Mouse (Mus musculus): Measurements from ENCODE around the gene Ppat. TPM values are rescaled to one million over a fixed set of nuclear protein-coding genes. Genes with fewer than 3 reads are reported as not detected.
"Not testable (repeated sequence)": the region's sequence is repeated elsewhere in the genome, so short reads cannot be mapped to it uniquely, and the experiment has no call there.

Gene Ppat
- polyA plus RNA-seq, 1 experiment from 2014 or later: 73.0 TPM

DNA sequence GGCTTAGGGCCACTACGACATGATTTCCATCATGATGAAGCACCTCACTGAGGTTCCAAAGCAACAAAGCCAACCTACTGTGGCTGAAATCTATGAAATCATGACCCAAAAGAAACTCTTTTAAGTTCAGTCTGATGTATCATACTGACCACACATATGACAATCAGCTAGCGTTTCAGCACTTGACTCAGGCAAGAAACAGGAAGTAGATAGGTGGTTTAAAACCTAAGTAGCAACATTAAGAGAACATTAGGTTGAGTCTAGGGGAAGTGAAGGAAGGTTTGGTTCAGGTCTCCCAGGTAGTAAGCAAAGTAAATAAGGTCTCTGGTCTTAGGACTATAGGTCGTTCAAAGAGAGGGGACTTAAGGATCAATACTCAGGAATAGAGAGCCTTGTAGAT lies 22.1 kb upstream of the Ppat start:
- H3K9ac ChIP-seq (ENCODE audit: low read depth, low read length): peak overlapping the region; percentile 95; the same call in 1 of the 2 replicates
- H3K4me1 ChIP-seq (replicated peaks; ENCODE audit: control insufficient read depth, insufficient read depth, low read length): peaks cover 5% of the 10 kb centered on the region
- DNase-seq (ENCODE audit: low spot score) (no peak), ATAC-seq (replicated peaks; ENCODE audit: low FRiP score) (no peak)
- H3K36me3 ChIP-seq (ENCODE audit: control insufficient read depth, insufficient read depth, low read length): peaks cover 20% of the 10 kb centered on the region
- WGBS: 46% methylated on average over 3 of the region's 3 CpGs
- peak overlapping the region; percentile 97 for H3K4me3 ChIP-seq (ENCODE audit: low read depth, low read length)
- no peaks in the 10 kb centered on the region for H3K9me3 ChIP-seq (ENCODE audit: control insufficient read depth, low read length)
- peak overlapping the region; percentile 78 for H3K4me2 ChIP-seq
- no peak overlapping the region for H3K27ac ChIP-seq (ENCODE audit: low read depth, low read length)
- H3K27me3 ChIP-seq (replicated peaks; ENCODE audit: control insufficient read depth, insufficient read depth, low read length): no peaks in the 10 kb centered on the region

DNA sequence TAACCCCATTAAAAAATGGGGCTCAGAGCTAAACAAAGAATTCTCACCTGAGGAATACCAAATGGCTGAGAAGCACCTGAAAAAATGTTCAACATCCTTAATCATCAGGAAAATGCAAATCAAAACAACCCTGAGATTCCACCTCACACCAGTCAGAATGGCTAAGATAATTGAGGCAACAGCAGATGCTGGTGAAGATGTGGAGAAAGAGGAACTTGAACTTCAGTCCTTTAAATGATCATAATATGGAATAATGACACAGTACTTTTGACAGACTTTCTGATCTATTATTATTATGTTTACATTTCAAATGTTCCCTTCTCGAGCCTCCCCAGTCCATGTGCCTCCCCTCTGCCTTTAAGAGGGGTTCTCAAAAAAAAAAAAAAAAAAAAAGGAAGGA lies 19.7 kb upstream of the Ppat start:
- 79% methylated on average over 1 of the region's 1 CpGs for WGBS

DNA sequence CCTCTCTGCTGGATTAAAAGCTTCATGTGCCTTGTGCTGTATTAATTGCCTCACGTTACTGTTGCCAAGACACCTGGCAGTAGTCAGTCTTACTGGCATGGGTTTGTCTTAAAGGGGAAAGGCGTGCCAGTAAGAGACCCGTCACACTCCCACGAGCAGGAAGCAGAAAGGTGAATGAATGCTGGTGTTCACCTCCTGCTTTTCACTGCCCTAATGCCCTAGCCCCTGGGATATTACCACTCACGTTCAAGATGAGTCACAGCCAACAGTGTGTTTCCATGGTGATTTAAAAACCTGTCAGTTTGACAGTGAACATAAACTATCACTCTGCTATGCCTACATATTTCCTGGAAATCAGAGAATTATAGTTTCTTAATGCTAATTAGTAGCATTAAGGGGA lies 17.9 kb upstream of the Ppat start:
- ATAC-seq (replicated peaks; ENCODE audit: low FRiP score) (no peak), DNase-seq (ENCODE audit: low spot score) (no peak)
- WGBS: 80% methylated on average over 5 of the region's 5 CpGs
- Histone ChIP-seq H3K4me2 (no peak overlapping the region), H3K9ac (ENCODE audit: low read depth, low read length) (no peak overlapping the region), H3K27me3 (replicated peaks; ENCODE audit: control insufficient read depth, insufficient read depth, low read length) (no peaks in the 10 kb centered on the region), H3K4me3 (ENCODE audit: low read depth, low read length) (no peak overlapping the region), H3K36me3 (ENCODE audit: control insufficient read depth, insufficient read depth, low read length) (peaks cover 25% of the 10 kb centered on the region; the same call in 1 of the 2 replicates), H3K9me3 (ENCODE audit: control insufficient read depth, low read length) (no peaks in the 10 kb centered on the region), H3K27ac (ENCODE audit: low read depth, low read length) (no peak overlapping the region), H3K4me1 (replicated peaks; ENCODE audit: control insufficient read depth, insufficient read depth, low read length) (no peaks in the 10 kb centered on the region; the same call in 1 of the 2 replicates)

More for the DNA sequence above, 19.7 kb upstream of the Ppat start:
- DNase-seq (ENCODE audit: low spot score); H3K27ac ChIP-seq (ENCODE audit: low read depth, low read length); H3K9ac ChIP-seq (ENCODE audit: low read depth, low read length); H3K4me2 ChIP-seq; H3K4me1 ChIP-seq (replicated peaks; ENCODE audit: control insufficient read depth, insufficient read depth, low read length); H3K9me3 ChIP-seq (ENCODE audit: control insufficient read depth, low read length); H3K4me3 ChIP-seq (ENCODE audit: low read depth, low read length); H3K27me3 ChIP-seq (replicated peaks; ENCODE audit: control insufficient read depth, insufficient read depth, low read length); ATAC-seq (replicated peaks; ENCODE audit: low FRiP score): not testable (repeated sequence)
- H3K36me3 ChIP-seq (ENCODE audit: control insufficient read depth, insufficient read depth, low read length): peaks cover 19% of the 10 kb centered on the region; the same call in 1 of the 2 replicates

DNA sequence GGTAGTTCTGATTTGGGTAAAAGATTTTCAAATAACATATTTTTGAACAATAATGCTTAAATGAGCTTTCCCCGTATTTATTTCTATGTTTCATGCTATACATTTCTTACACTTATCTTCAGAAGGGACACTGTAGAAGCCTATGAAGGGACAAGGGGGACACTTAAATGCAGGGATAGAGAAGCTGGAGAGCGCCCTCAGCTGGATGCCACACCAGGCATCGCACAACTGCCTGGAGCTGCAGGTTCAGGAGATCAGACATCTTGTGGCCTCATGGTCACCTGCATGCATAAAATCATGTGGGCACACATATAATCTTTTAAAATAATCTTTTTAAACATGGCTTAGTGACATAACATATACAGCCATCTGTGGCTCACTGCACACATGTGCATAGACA lies 13.3 kb upstream of the Ppat start:
- no peaks in the 10 kb centered on the region for H3K27me3 ChIP-seq (replicated peaks; ENCODE audit: control insufficient read depth, insufficient read depth, low read length)
- H3K4me2 ChIP-seq: no peak overlapping the region
- no peak overlapping the region for H3K4me3 ChIP-seq (ENCODE audit: low read depth, low read length)
- DNase-seq (ENCODE audit: low spot score) (no peak), ATAC-seq (replicated peaks; ENCODE audit: low FRiP score) (no peak)
- H3K4me1 ChIP-seq (replicated peaks; ENCODE audit: control insufficient read depth, insufficient read depth, low read length): no peaks in the 10 kb centered on the region
- 91% methylated on average over 3 of the region's 3 CpGs for WGBS
- H3K9ac ChIP-seq (ENCODE audit: low read depth, low read length): no peak overlapping the region
- H3K36me3 ChIP-seq (ENCODE audit: control insufficient read depth, insufficient read depth, low read length): peaks cover 47% of the 10 kb centered on the region; the same call in 1 of the 2 replicates
- H3K9me3 ChIP-seq (ENCODE audit: control insufficient read depth, low read length): no peaks in the 10 kb centered on the region
- no peak overlapping the region for H3K27ac ChIP-seq (ENCODE audit: low read depth, low read length)

DNA sequence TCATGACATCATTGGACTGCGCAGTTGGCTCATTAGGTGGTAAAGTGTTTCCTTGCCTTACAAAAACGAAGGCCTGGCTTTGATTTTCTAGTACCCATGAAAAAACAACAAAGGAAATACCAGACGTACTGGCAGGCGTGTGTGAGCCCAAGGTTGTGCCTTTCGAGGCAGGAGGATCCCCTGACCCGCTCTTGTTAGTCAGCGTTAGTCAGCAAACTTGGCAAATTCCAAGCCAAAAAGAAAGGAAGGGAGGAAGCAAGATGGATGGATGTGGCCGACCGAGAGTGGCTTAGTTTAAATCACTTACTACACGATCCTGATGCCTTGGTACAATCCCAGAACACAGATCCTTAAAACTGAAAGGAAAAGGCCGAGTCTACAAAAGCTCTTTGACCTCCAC lies 11.2 kb upstream of the Ppat start:
- no peak for DNase-seq (ENCODE audit: low spot score)

DNA sequence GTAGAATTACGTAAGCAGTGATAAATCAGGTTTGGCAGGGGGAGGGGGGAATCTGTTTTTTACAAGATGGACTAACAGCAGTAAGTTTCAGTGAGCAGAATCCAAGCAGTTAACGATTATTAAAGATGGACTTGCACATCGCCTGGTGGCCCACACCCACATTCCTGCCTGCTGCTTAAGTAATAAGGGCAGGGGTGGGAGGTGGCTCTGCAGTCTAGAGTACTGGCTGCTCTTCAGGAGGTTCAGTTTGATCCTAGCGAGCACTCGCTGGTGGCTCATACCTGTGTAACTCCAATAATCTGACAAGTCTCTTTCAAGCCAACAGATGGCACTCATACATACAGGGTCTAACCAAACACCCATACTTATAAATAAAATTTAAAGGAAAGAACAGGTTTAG lies 8.2 kb upstream of the Ppat start:
- H3K27ac ChIP-seq (ENCODE audit: low read depth, low read length): no peak overlapping the region
- no peaks in the 10 kb centered on the region for H3K9me3 ChIP-seq (ENCODE audit: control insufficient read depth, low read length)
- peaks cover 55% of the 10 kb centered on the region for H3K36me3 ChIP-seq (ENCODE audit: control insufficient read depth, insufficient read depth, low read length)
- no peak overlapping the region for H3K9ac ChIP-seq (ENCODE audit: low read depth, low read length)
- no peaks in the 10 kb centered on the region for H3K27me3 ChIP-seq (replicated peaks; ENCODE audit: control insufficient read depth, insufficient read depth, low read length)
- ATAC-seq (replicated peaks; ENCODE audit: low FRiP score): no peak
- H3K4me3 ChIP-seq (ENCODE audit: low read depth, low read length): no peak overlapping the region
- DNase-seq (ENCODE audit: low spot score): no peak
- H3K4me2 ChIP-seq: no peak overlapping the region
- H3K4me1 ChIP-seq (replicated peaks; ENCODE audit: control insufficient read depth, insufficient read depth, low read length): peaks cover 3% of the 10 kb centered on the region; the same call in 1 of the 2 replicates
- WGBS: 92% methylated on average over 5 of the region's 5 CpGs

More for the DNA sequence above, 11.2 kb upstream of the Ppat start:
- no peak overlapping the region for H3K4me2 ChIP-seq
- H3K27me3 ChIP-seq (replicated peaks; ENCODE audit: control insufficient read depth, insufficient read depth, low read length): no peaks in the 10 kb centered on the region
- H3K9ac ChIP-seq (ENCODE audit: low read depth, low read length): no peak overlapping the region
- H3K27ac ChIP-seq (ENCODE audit: low read depth, low read length): no peak overlapping the region
- H3K4me3 ChIP-seq (ENCODE audit: low read depth, low read length): no peak overlapping the region
- 87% methylated on average over 11 of the region's 11 CpGs for WGBS
- H3K9me3 ChIP-seq (ENCODE audit: control insufficient read depth, low read length): no peaks in the 10 kb centered on the region
- no peaks in the 10 kb centered on the region for H3K4me1 ChIP-seq (replicated peaks; ENCODE audit: control insufficient read depth, insufficient read depth, low read length)
- ATAC-seq (replicated peaks; ENCODE audit: low FRiP score): no peak
- peaks cover 51% of the 10 kb centered on the region; the same call in 1 of the 2 replicates for H3K36me3 ChIP-seq (ENCODE audit: control insufficient read depth, insufficient read depth, low read length)

DNA sequence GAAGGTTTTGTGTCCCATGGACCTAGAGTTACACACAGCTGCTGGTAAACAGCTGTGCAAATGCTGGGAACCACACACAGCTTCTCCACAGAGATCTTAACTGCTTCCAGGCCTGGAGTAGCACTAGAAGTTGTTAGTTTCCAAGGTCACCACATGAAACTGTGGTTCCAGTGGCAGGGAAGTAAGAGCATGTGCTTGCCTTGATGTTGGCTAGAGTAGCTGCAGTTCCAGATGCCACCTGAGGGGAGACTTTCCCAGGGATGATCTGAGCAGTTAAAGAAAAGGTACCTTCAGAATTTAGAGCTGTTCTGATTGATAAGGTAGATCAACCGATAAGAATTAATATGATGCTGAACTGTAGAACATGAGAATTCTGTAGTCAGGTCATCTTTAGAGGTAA lies 6.6 kb upstream of the Ppat start:
- DNase-seq (ENCODE audit: low spot score) (no peak), ATAC-seq (replicated peaks; ENCODE audit: low FRiP score) (no peak)
- Histone ChIP-seq H3K36me3 (ENCODE audit: control insufficient read depth, insufficient read depth, low read length) (peaks cover 48% of the 10 kb centered on the region), H3K27ac (ENCODE audit: low read depth, low read length) (no peak overlapping the region), H3K27me3 (replicated peaks; ENCODE audit: control insufficient read depth, insufficient read depth, low read length) (no peaks in the 10 kb centered on the region), H3K9ac (ENCODE audit: low read depth, low read length) (no peak overlapping the region), H3K9me3 (ENCODE audit: control insufficient read depth, low read length) (no peaks in the 10 kb centered on the region), H3K4me1 (replicated peaks; ENCODE audit: control insufficient read depth, insufficient read depth, low read length) (peaks cover 15% of the 10 kb centered on the region), H3K4me3 (ENCODE audit: low read depth, low read length) (no peak overlapping the region), H3K4me2 (no peak overlapping the region)
- WGBS: 91% methylated on average over 1 of the region's 1 CpGs

DNA sequence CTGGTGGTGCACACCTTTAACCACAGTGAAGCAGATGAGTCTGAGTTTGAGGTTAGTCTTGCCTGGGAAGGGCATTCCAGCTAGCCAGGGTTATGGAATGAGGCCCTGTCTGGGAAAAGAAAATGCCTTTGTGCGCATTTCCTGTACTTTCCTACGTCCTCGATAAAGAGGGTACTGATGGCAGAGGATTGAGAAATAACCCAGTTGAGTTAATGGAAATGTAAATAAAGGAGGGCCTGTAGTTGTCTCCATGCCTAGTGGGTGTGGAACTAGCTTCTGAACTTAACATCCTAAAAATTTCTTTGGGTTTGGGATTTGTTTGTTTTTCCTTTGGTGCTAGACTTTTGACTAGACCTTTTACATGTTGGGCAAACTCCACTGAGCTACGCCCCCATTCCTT lies 4.1 kb upstream of the Ppat start:
- WGBS: 80% methylated on average over 4 of the region's 4 CpGs
- Histone ChIP-seq H3K36me3 (ENCODE audit: control insufficient read depth, insufficient read depth, low read length) (peaks cover 36% of the 10 kb centered on the region), H3K4me3 (ENCODE audit: low read depth, low read length) (no peak overlapping the region), H3K4me2 (no peak overlapping the region), H3K27me3 (replicated peaks; ENCODE audit: control insufficient read depth, insufficient read depth, low read length) (no peaks in the 10 kb centered on the region), H3K9me3 (ENCODE audit: control insufficient read depth, low read length) (no peaks in the 10 kb centered on the region), H3K9ac (ENCODE audit: low read depth, low read length) (no peak overlapping the region), H3K4me1 (replicated peaks; ENCODE audit: control insufficient read depth, insufficient read depth, low read length) (peaks cover 19% of the 10 kb centered on the region), H3K27ac (ENCODE audit: low read depth, low read length) (no peak overlapping the region)
- no peak for ATAC-seq (replicated peaks; ENCODE audit: low FRiP score)
- DNase-seq (ENCODE audit: low spot score): no peak

DNA sequence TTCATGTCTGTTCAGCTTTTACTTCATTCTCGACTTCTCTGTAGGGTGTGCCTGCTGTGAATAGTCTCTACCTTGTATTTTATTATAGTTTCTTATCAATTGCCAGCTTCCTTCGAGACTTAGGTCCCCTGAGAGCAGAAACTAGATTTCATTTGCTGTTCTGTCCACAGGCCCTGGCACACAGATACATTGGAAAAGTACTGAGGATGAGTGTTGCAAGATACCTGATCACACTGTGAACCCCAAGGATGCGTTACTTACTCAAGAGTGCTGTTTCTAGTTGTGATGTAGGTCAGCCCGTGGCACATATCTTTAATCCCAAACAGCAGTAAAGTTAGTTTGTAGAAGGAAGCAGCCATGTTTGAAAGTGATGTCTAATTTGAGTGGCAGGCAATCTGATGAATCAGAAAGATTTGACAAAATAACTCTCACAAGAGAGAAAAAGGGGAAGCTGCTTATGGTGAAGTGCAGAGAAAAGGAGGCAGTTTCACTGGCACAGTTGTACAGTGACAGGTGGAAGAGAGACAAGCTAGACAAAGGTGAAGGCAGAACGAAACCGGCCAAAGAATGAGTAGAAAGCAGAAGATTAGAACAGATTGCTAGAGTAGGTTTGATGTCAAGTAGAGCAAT lies 3.0 kb upstream of the Ppat start:
- 0 out of 2 replicates have a peak overlapping the region, but pooled peaks have one; percentile 17 for H3K4me3 ChIP-seq (ENCODE audit: low read depth, low read length)
- H3K27ac ChIP-seq (ENCODE audit: low read depth, low read length): no peak overlapping the region
- whole genome bisulfite sequencing: 73% methylated on average over 6 of the region's 6 CpGs
- no peaks in the 10 kb centered on the region for H3K9me3 ChIP-seq (ENCODE audit: control insufficient read depth, low read length)
- peak overlapping the region; percentile 73 for H3K4me2 ChIP-seq
- peaks cover 31% of the 10 kb centered on the region for H3K36me3 ChIP-seq (ENCODE audit: control insufficient read depth, insufficient read depth, low read length)
- H3K27me3 ChIP-seq (replicated peaks; ENCODE audit: control insufficient read depth, insufficient read depth, low read length): no peaks in the 10 kb centered on the region
- no peak for DNase-seq (ENCODE audit: low spot score)
- H3K4me1 ChIP-seq (replicated peaks; ENCODE audit: control insufficient read depth, insufficient read depth, low read length): peaks cover 19% of the 10 kb centered on the region
- no peak for ATAC-seq (replicated peaks; ENCODE audit: low FRiP score)
- H3K9ac ChIP-seq (ENCODE audit: low read depth, low read length): 0 out of 2 replicates have a peak overlapping the region, but pooled peaks have one; percentile 18

Data from liver, embryonic 11.5 days (tissue).